Mouse (Mus musculus) thymus, adult 18-20 months (tissue): Measurements from ENCODE around the gene Meaf6.

Source experiments
- DNase-seq, 2 experiments: peaks; one replicate each; pipeline ENCODE4 v3.0.0; 2022; ENCODE audit warnings: mixed read lengths in 2 of 2

Gene Meaf6

GRCm38 (mm10) chr4:125116090-125116861 lies 31.3 kb downstream of the Meaf6 start:
- peak in 1 of 2 experiments; percentile 30 for DNase-seq

- DNase-seq = peak in 1 of 2 experiments; percentile 12
Measured at GRCm38 (mm10) chr4:125116929-125117328, 32.0 kb downstream of the Meaf6 start.

- peak; percentile 56 to 68 for DNase-seq
Measured at GRCm38 (mm10) chr4:125117902-125118320, 33.0 kb downstream of the Meaf6 start.

GRCm38 (mm10) chr4:125119070-125119469 lies 34.1 kb downstream of the Meaf6 start:
- peak in 1 of 2 experiments; percentile 25 for DNase-seq

GRCm38 (mm10) chr4:125119721-125120120 lies 34.8 kb downstream of the Meaf6 start:
- DNase-seq = peak in 1 of 2 experiments; percentile 11

GRCm38 (mm10) chr4:125122431-125123278 lies 37.7 kb downstream of the Meaf6 start:
- peak; percentile 41 to 50 for DNase-seq

- DNase-seq = peak in 1 of 2 experiments; percentile 26
Measured at GRCm38 (mm10) chr4:125123279-125123671, 38.3 kb downstream of the Meaf6 start.

GRCm38 (mm10) chr4:125124424-125125209 lies 39.7 kb downstream of the Meaf6 start:
- peak; percentile 56 to 79 for DNase-seq

- DNase-seq = peak in 1 of 2 experiments; percentile 17
Measured at GRCm38 (mm10) chr4:125125361-125125921, 40.5 kb downstream of the Meaf6 start.

GRCm38 (mm10) chr4:125126186-125126585 lies 41.3 kb downstream of the Meaf6 start:
- DNase-seq = no peak

- DNase-seq = peak in 1 of 2 experiments; percentile 15
Measured at GRCm38 (mm10) chr4:125126761-125127160, 41.8 kb downstream of the Meaf6 start.

GRCm38 (mm10) chr4:125127305-125128084 lies 42.6 kb downstream of the Meaf6 start, which contains the start of gene Zc3h12a:
TSS of gene Zc3h12a (minus strand) at chr4:125127840.
- peak; percentile 84 to 88 for DNase-seq

- DNase-seq = no peak
Measured at GRCm38 (mm10) chr4:125131493-125131892, 46.6 kb downstream of the Meaf6 start.

- DNase-seq = peak in 1 of 2 experiments; percentile 46
Measured at GRCm38 (mm10) chr4:125132394-125132793, 47.5 kb downstream of the Meaf6 start.

GRCm38 (mm10) chr4:125134192-125134591 lies 49.3 kb downstream of the Meaf6 start:
- DNase-seq = no peak

- DNase-seq = no peak
Measured at GRCm38 (mm10) chr4:125134631-125135030, 49.7 kb downstream of the Meaf6 start.

- no peak for DNase-seq
Measured at GRCm38 (mm10) chr4:125135076-125135855, 50.3 kb downstream of the Meaf6 start.

- no peak for DNase-seq
Measured at GRCm38 (mm10) chr4:125136303-125136888, 51.5 kb downstream of the Meaf6 start.

GRCm38 (mm10) chr4:125138321-125138720 lies 53.4 kb downstream of the Meaf6 start:
- DNase-seq = no peak

GRCm38 (mm10) chr4:125144211-125144610 lies 59.3 kb downstream of the Meaf6 start:
- DNase-seq = no peak
